Mouse (Mus musculus) frontal cortex, postnatal 14 days (tissue): ENCODE results near the gene Ccnl2.

ENCODE experiments used
- DNase-seq, 2 experiments: peaks; one replicate each; pipeline ENCODE4 v3.0.0; 2022; ENCODE audit warnings: low spot score in 2 of 2

Gene Ccnl2

GRCm38 (mm10) chr4:155863001-155863400 is 50.7 kb downstream of the Ccnl2 start, which contains the start of gene Tas1r3:
Tas1r3 (minus strand) TSS chr4:155863362.
- peak in 1 of 2 experiments; percentile 8 for DNase-seq

- no peak for DNase-seq
These were observed 56.5 kb downstream of the Ccnl2 start for GRCm38 (mm10) chr4:155868614-155869298.

GRCm38 (mm10) chr4:155869317-155870033 is 57.2 kb downstream of the Ccnl2 start, which contains the start of the genes Cptp and Ints11:
Cptp (minus strand) TSS chr4:155869440.
Ints11 (plus strand) TSS chr4:155869546.
- peak; percentile 92 to 97 for DNase-seq

- no peak for DNase-seq
These were observed 59.1 kb downstream of the Ccnl2 start for GRCm38 (mm10) chr4:155871404-155871803.
